Mouse (Mus musculus) stomach, embryonic 14.5 days (tissue): ENCODE measurements around the gene Mid2. TPM values are rescaled to one million over a fixed set of nuclear protein-coding genes. Genes with fewer than 3 reads are reported as not detected.

Experiments used
- ATAC-seq: fragments of 200-750 bp; cut with Nextera tagmentation; 2 replicates; pipeline ENCODE4 v1.8.0; 2017; ENCODE audit warnings: low read depth, moderate TSS enrichment; ENCODE audit not compliant: insufficient number of reproducible peaks, insufficient read depth, low FRiP score
- H3K27ac ChIP-seq: fragments of 300-500 bp; sonication (generic); 2 replicates; pipeline ENCODE4 v1.5.1; 2014; ENCODE audit warnings: mild to moderate bottlenecking, low read length, moderate library complexity, mixed read lengths
- H3K27me3 ChIP-seq: fragments of 300-500 bp; sonication (generic); 2 replicates; pipeline ENCODE4 v1.6.1; 2014; ENCODE audit warnings: low read length, control low read depth, mixed read lengths; ENCODE audit not compliant: control insufficient read depth, insufficient read depth
- H3K36me3 ChIP-seq: fragments of 300-500 bp; sonication (generic); 2 replicates; pipeline ENCODE4 v1.6.1; 2014; ENCODE audit warnings: mild to moderate bottlenecking, control low read depth, low read length, moderate library complexity, mixed read lengths; ENCODE audit not compliant: control insufficient read depth, insufficient read depth
- H3K4me1 ChIP-seq: fragments of 300-500 bp; sonication (generic); 2 replicates; pipeline ENCODE4 v1.6.1; 2014; ENCODE audit warnings: low read length, control low read depth, mixed read lengths; ENCODE audit not compliant: control insufficient read depth, insufficient read depth
- H3K4me2 ChIP-seq: fragments of 300-500 bp; sonication (generic); replicated peaks from 2 replicates; pipeline ENCODE4 v1.6.1; 2014; ENCODE audit warnings: low read depth, low read length, control low read depth
- H3K4me3 ChIP-seq: fragments of 300-500 bp; sonication (generic); 2 replicates; pipeline ENCODE4 v1.5.1; 2014; ENCODE audit warnings: low read depth, low read length, control low read depth
- H3K9ac ChIP-seq: fragments of 300-500 bp; sonication (generic); replicated peaks from 2 replicates; pipeline ENCODE4 v1.6.1; 2014; ENCODE audit warnings: low read depth, mild to moderate bottlenecking, control low read depth, low read length, moderate library complexity, mixed read lengths
- H3K9me3 ChIP-seq: fragments of 300-500 bp; sonication (generic); 2 replicates; pipeline ENCODE4 v1.6.1; 2016; ENCODE audit warnings: low read depth, low read length, control low read depth; ENCODE audit not compliant: control insufficient read depth
- WGBS: fragments of 180-500 bp; shearing (Covaris S2); extraction: QIAGEN DNeasy Blood & Tissue Kit; methylation state at CpG from one replicate; pipeline ENCODE4 v1.1.7; 2014; 5-methylcytosine and 5-hydroxymethylcytosine counted together
- polyA plus RNA-seq: library from polyadenylated mRNA; unstranded; fragments of >200 nt; fragmentation: Nextera tagmentation; extraction: Ambion mirVana; gene quantifications from 2 replicates; pipeline ENCODE4 v1.2.1, GENCODE M21; 2014

Mid2 gene
- polyA plus RNA-seq = 7.2 and 8.8 TPM in 2 replicates

GRCm38 (mm10) chrX:140664479-140665241 is at the start of gene Mid2:
Gene Mid2, plus strand, starts transcription at chrX:140664599.
- peak within 1 kb of the TSS; percentile 47 for H3K4me2 ChIP-seq
- WGBS = 16% methylated on average over 56 of the region's 68 CpGs
- H3K36me3 ChIP-seq = no peaks in the 10 kb centered on the region
- no peaks in the 10 kb centered on the region for H3K4me1 ChIP-seq
- peak within 1 kb of the TSS; percentile 46 for H3K4me3 ChIP-seq
- ATAC-seq = peak; percentile 71
- no peaks in the 10 kb centered on the region for H3K9me3 ChIP-seq
- peak within 1 kb of the TSS; percentile 50 for H3K9ac ChIP-seq
- peak within 1 kb of the TSS; percentile 39 for H3K27ac ChIP-seq
- H3K27me3 ChIP-seq = 0 out of 2 replicates have a peak, but pooled peaks cover 3% of the 10 kb centered on the region

GRCm38 (mm10) chrX:140624875-140625594 is 39.4 kb upstream of the Mid2 start:
- 58% methylated on average over 12 of the region's 12 CpGs for WGBS
- Histone ChIP-seq H3K27me3 (no peaks in the 10 kb centered on the region), H3K9ac (no peak overlapping the region), H3K4me3 (no peak overlapping the region), H3K27ac (no peak overlapping the region), H3K4me1 (no peaks in the 10 kb centered on the region), H3K9me3 (no peaks in the 10 kb centered on the region), H3K4me2 (no peak overlapping the region), H3K36me3 (no peaks in the 10 kb centered on the region)
- no peak for ATAC-seq

- no peaks in the 10 kb centered on the region for H3K27me3 ChIP-seq
- H3K4me3 ChIP-seq = no peak overlapping the region
- no peaks in the 10 kb centered on the region for H3K4me1 ChIP-seq
- H3K9ac ChIP-seq = no peak overlapping the region
- WGBS = 69% methylated on average over 5 of the region's 5 CpGs
- no peak for ATAC-seq
- no peak overlapping the region for H3K4me2 ChIP-seq
- H3K9me3 ChIP-seq = no peaks in the 10 kb centered on the region
- no peaks in the 10 kb centered on the region for H3K36me3 ChIP-seq
- H3K27ac ChIP-seq = no peak overlapping the region
Observed at GRCm38 (mm10) chrX:140638028-140638427, 26.4 kb upstream of the Mid2 start.

- no peak overlapping the region for H3K27ac ChIP-seq
Observed at GRCm38 (mm10) chrX:140639592-140639991, 24.8 kb upstream of the Mid2 start.

GRCm38 (mm10) chrX:140660731-140661130 is 3.7 kb upstream of the Mid2 start:
- Histone ChIP-seq H3K4me1 (no peaks in the 10 kb centered on the region), H3K27me3 (no peaks in the 10 kb centered on the region), H3K36me3 (no peaks in the 10 kb centered on the region), H3K9me3 (no peaks in the 10 kb centered on the region), H3K9ac (no peak overlapping the region), H3K27ac (no peak overlapping the region), H3K4me2 (no peak overlapping the region), H3K4me3 (no peak overlapping the region)
- 17% methylated on average over 1 of the region's 1 CpGs for WGBS
- ATAC-seq = no peak

More at GRCm38 (mm10) chrX:140639592-140639991, 24.8 kb upstream of the Mid2 start:
- H3K9ac ChIP-seq = no peak overlapping the region
- H3K4me3 ChIP-seq = no peak overlapping the region
- ATAC-seq = no peak
- no peak overlapping the region for H3K4me2 ChIP-seq
- H3K27me3 ChIP-seq = no peaks in the 10 kb centered on the region
- H3K9me3 ChIP-seq = no peaks in the 10 kb centered on the region
- no peaks in the 10 kb centered on the region for H3K36me3 ChIP-seq
- 60% methylated on average over 2 of the region's 2 CpGs for WGBS
- no peaks in the 10 kb centered on the region for H3K4me1 ChIP-seq

- H3K27me3 ChIP-seq = 0 out of 2 replicates have a peak, but pooled peaks cover 3% of the 10 kb centered on the region
- H3K4me2 ChIP-seq = no peak overlapping the region
- H3K36me3 ChIP-seq = no peaks in the 10 kb centered on the region
- H3K27ac ChIP-seq = no peak overlapping the region
- H3K9me3 ChIP-seq = no peaks in the 10 kb centered on the region
- no peak overlapping the region for H3K9ac ChIP-seq
- H3K4me3 ChIP-seq = no peak overlapping the region
- ATAC-seq = no peak
- H3K4me1 ChIP-seq = no peaks in the 10 kb centered on the region
- WGBS = 79% methylated on average over 2 of the region's 2 CpGs
Observed at GRCm38 (mm10) chrX:140663516-140663915, 883 bp upstream of the Mid2 start.

- Histone ChIP-seq H3K4me2 (peak overlapping the region; percentile 47), H3K9ac (peak overlapping the region; percentile 50), H3K9me3 (no peaks in the 10 kb centered on the region), H3K4me1 (no peaks in the 10 kb centered on the region), H3K27me3 (0 out of 2 replicates have a peak, but pooled peaks cover 3% of the 10 kb centered on the region), H3K4me3 (peak overlapping the region; percentile 46), H3K36me3 (no peaks in the 10 kb centered on the region), H3K27ac (peak overlapping the region; percentile 39)
- ATAC-seq = no peak
- WGBS = 27% methylated on average over 43 of the region's 47 CpGs
Observed at GRCm38 (mm10) chrX:140665242-140665810, 927 bp downstream of the Mid2 start.

GRCm38 (mm10) chrX:140675444-140675843 is 11.0 kb downstream of the Mid2 start:
- Histone ChIP-seq H3K27ac (no peak overlapping the region), H3K9me3 (no peaks in the 10 kb centered on the region), H3K36me3 (no peaks in the 10 kb centered on the region; the same call in 1 of the 2 replicates), H3K27me3 (no peaks in the 10 kb centered on the region), H3K9ac (no peak overlapping the region), H3K4me1 (no peaks in the 10 kb centered on the region), H3K4me3 (no peak overlapping the region), H3K4me2 (no peak overlapping the region)
- 81% methylated on average over 5 of the region's 5 CpGs for WGBS
- no peak for ATAC-seq
